ENCODE assay signal across 16 mouse cellular contexts in genomic region chr7:77812052-77812903, GRCm38 (mm10).
A peak's percentile ranks its signal among the peaks of the same experiment; 100 is the strongest.
DNase-seq lines count a peak whose midpoint lies in the region; ATAC-seq and TF ChIP-seq lines count a peak whose summit lies in the region.
"Had no signal": no experiment of that assay in that cellular context is flagged by ENCODE, and none has a peak within 500 bp of the region (broad histone marks: within the 10 kb centered on the region; RNA-seq: fewer than 3 reads in every experiment).

No protein-coding gene starts in this region.

- no peaks in the 10 kb centered on the region; the same call in 1 of the 2 replicates for H3K27me3 ChIP-seq in kidney, adult 2 months (replicated peaks; ENCODE audit: control insufficient read depth, insufficient read depth, low read length)
- H3K27me3 ChIP-seq in forebrain, embryonic 11.5 days (ENCODE audit: control insufficient read depth, insufficient read depth, low read length), result no peaks in the 10 kb centered on the region
- H3K27me3 ChIP-seq in midbrain, embryonic 14.5 days (ENCODE audit: control insufficient read depth, insufficient read depth, low read length), result no peaks in the 10 kb centered on the region
- H3K27me3 ChIP-seq: heart, embryonic 12.5 days; hindbrain, embryonic 15.5 days; liver, embryonic 13.5 days; stomach, embryonic 15.5 days had no signal

- no peak overlapping the region for H3K9ac ChIP-seq in forebrain, embryonic 11.5 days (ENCODE audit: low read length)
- no peak overlapping the region for H3K9ac ChIP-seq in midbrain, embryonic 14.5 days (replicated peaks; ENCODE audit: low read length)
- H3K9ac ChIP-seq: heart, embryonic 12.5 days; hindbrain, embryonic 15.5 days; liver, embryonic 13.5 days; stomach, embryonic 15.5 days had no signal

- no peaks in the 10 kb centered on the region for H3K9me3 ChIP-seq in forebrain, embryonic 11.5 days (ENCODE audit: control insufficient read depth, low read length)
- no peaks in the 10 kb centered on the region for H3K9me3 ChIP-seq in midbrain, embryonic 14.5 days (ENCODE audit: control insufficient read depth, low read length)
- H3K9me3 ChIP-seq: heart, embryonic 12.5 days; hindbrain, embryonic 15.5 days; liver, embryonic 13.5 days; stomach, embryonic 15.5 days had no signal

- WGBS in kidney, adult 2 months, result 15% methylated on average over 2 of the region's 2 CpGs
- 9% methylated on average over 2 of the region's 2 CpGs for WGBS in forebrain, embryonic 11.5 days
- 2% methylated on average over 2 of the region's 2 CpGs for WGBS in midbrain, embryonic 14.5 days

- no peaks in the 10 kb centered on the region for H3K36me3 ChIP-seq in kidney, adult 2 months (ENCODE audit: control insufficient read depth, insufficient read depth, low read length)
- H3K36me3 ChIP-seq in forebrain, embryonic 11.5 days (ENCODE audit: control insufficient read depth, insufficient read depth, low read length), result no peaks in the 10 kb centered on the region
- no peaks in the 10 kb centered on the region for H3K36me3 ChIP-seq in midbrain, embryonic 14.5 days (ENCODE audit: control insufficient read depth, insufficient read depth, low read length)
- H3K36me3 ChIP-seq: heart, embryonic 12.5 days; hindbrain, embryonic 15.5 days; liver, embryonic 13.5 days; stomach, embryonic 15.5 days had no signal

- H3K27ac ChIP-seq in kidney, adult 2 months (ENCODE audit: insufficient read depth, low read depth, low read length), result no peak overlapping the region
- H3K27ac ChIP-seq in forebrain, embryonic 11.5 days (ENCODE audit: low read depth, low read length), result peak overlapping the region; percentile 53; the same call in 1 of the 2 replicates
- no peak overlapping the region for H3K27ac ChIP-seq in midbrain, embryonic 14.5 days (replicated peaks; ENCODE audit: low read depth, low read length)
- H3K27ac ChIP-seq: hindbrain, embryonic 15.5 days; liver, embryonic 13.5 days; stomach, embryonic 15.5 days had no signal

- no peak overlapping the region for H3K4me2 ChIP-seq in forebrain, embryonic 11.5 days (ENCODE audit: low read depth, low read length, severe bottlenecking)
- H3K4me2 ChIP-seq in midbrain, embryonic 14.5 days (ENCODE audit: low read length), result no peak overlapping the region
- H3K4me2 ChIP-seq: heart, embryonic 12.5 days; hindbrain, embryonic 15.5 days; liver, embryonic 13.5 days; stomach, embryonic 15.5 days had no signal

- no peak for TF ChIP-seq POLR2A in kidney, adult 2 months (IDR thresholded peaks at IDR 0.05; ENCODE audit: low read depth, low read length)
- TF ChIP-seq POLR2A in brain, embryonic 14.5 days (IDR thresholded peaks at IDR 0.05; ENCODE audit: borderline replicate concordance, extremely low read depth, insufficient read depth, insufficient read length, poor library complexity, severe bottlenecking), result no peak

- peak; percentile 9 for DNase-seq in kidney, postnatal 10 days
- DNase-seq in kidney, adult 2 months, result no peak
- DNase-seq in brain, embryonic 14.5 days (ENCODE audit: low read depth), result peak; percentile 91
- peak; percentile 48 for DNase-seq in forebrain, embryonic 11.5 days (ENCODE audit: low spot score)
- DNase-seq in midbrain, embryonic 14.5 days, result peak; percentile 27
- no peak for DNase-seq in frontal cortex, postnatal 25 days (ENCODE audit: low spot score in 2 of 2)
- no peak for DNase-seq in layer of hippocampus, adult 9-11 months
- DNase-seq: adrenal gland, postnatal 14 days; cerebellum, postnatal 25 days; gastrocnemius, postnatal 10 days; liver, embryonic 13.5 days; lung, postnatal 14 days; thymus, postnatal 4 days had no signal

- TF ChIP-seq CTCF in kidney, adult 2 months (conservative IDR thresholded peaks at IDR 0.05; ENCODE audit: insufficient read depth, insufficient read length, low read depth, low read length), result no peak
- TF ChIP-seq CTCF in brain, embryonic 14.5 days (IDR thresholded peaks at IDR 0.05; ENCODE audit: borderline replicate concordance, extremely low read depth, insufficient read depth, insufficient read length), result no peak

- peak; percentile 96 for ATAC-seq in forebrain, embryonic 11.5 days (replicated peaks; ENCODE audit: low FRiP score)
- no peak for ATAC-seq in midbrain, embryonic 14.5 days (ENCODE audit: low FRiP score, low TSS enrichment)

- no peak overlapping the region for H3K4me3 ChIP-seq in kidney, adult 2 months (ENCODE audit: insufficient read depth, low read depth, low read length)
- H3K4me3 ChIP-seq in forebrain, embryonic 11.5 days (ENCODE audit: low read depth, low read length), result no peak overlapping the region
- H3K4me3 ChIP-seq in midbrain, embryonic 14.5 days (replicated peaks; ENCODE audit: low read depth, low read length), result no peak overlapping the region
- H3K4me3 ChIP-seq: heart, embryonic 12.5 days; hindbrain, embryonic 15.5 days; liver, embryonic 13.5 days; stomach, embryonic 15.5 days had no signal

- H3K4me1 ChIP-seq in kidney, adult 2 months (ENCODE audit: control insufficient read depth, insufficient read depth, low read length), result no peaks in the 10 kb centered on the region
- no peaks in the 10 kb centered on the region; the same call in 1 of the 2 replicates for H3K4me1 ChIP-seq in forebrain, embryonic 11.5 days (replicated peaks; ENCODE audit: control insufficient read depth, insufficient read depth, low read length)
- H3K4me1 ChIP-seq in midbrain, embryonic 14.5 days (ENCODE audit: control insufficient read depth, insufficient read depth, low read length), result no peaks in the 10 kb centered on the region
- H3K4me1 ChIP-seq: heart, embryonic 12.5 days; hindbrain, embryonic 15.5 days; liver, embryonic 13.5 days; stomach, embryonic 15.5 days had no signal

Comparison
In these comparisons a context has a peak if more than half of its experiments do, and no peak if none do; other contexts are left out.
1. DNase-seq: peak in kidney, postnatal 10 days (single experiment), brain, embryonic 14.5 days (single experiment), forebrain, embryonic 11.5 days (single experiment) and midbrain, embryonic 14.5 days (single experiment); none in kidney, adult 2 months (single experiment), frontal cortex, postnatal 25 days (0 of 2) and layer of hippocampus, adult 9-11 months (single experiment).